Mouse (Mus musculus) ovary, postnatal 10 days (tissue): Measurements from ENCODE around the gene Gkap1.

Experiments used
- DNase-seq: peaks from one replicate; pipeline ENCODE4 v3.0.0; 2022; ENCODE audit warnings: low spot score

The Gkap1 gene

GRCm38 (mm10) chr13:58197981-58198640 is 77.4 kb downstream of the Gkap1 start:
- DNase-seq = no peak

- peak; percentile 10 for DNase-seq
Observed at GRCm38 (mm10) chr13:58197211-58197610, 78.3 kb downstream of the Gkap1 start.

- no peak for DNase-seq
Observed at GRCm38 (mm10) chr13:58194908-58195307, 80.6 kb downstream of the Gkap1 start.

DNA sequence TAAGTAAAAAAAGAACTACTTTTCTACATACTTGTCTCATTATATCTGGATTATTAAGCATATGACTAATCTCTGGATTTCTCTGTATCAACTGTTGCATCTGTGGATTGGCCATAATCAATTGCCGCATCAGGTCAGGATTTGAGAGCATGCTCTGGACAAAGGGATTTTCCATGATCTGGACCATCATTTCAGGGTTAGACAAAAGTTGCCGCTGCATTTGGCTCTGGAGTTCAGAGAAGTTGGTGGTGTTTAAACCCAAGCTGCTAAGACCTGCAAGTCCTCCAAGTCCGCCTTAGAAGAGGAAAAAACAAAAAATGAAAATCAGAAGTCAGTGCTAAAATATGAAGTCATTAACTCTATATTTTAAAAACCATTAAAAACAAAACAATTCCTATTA is 82.3 kb downstream of the Gkap1 start:
- DNase-seq = no peak

GRCm38 (mm10) chr13:58192146-58192545 is 83.4 kb downstream of the Gkap1 start:
- no peak for DNase-seq

DNA sequence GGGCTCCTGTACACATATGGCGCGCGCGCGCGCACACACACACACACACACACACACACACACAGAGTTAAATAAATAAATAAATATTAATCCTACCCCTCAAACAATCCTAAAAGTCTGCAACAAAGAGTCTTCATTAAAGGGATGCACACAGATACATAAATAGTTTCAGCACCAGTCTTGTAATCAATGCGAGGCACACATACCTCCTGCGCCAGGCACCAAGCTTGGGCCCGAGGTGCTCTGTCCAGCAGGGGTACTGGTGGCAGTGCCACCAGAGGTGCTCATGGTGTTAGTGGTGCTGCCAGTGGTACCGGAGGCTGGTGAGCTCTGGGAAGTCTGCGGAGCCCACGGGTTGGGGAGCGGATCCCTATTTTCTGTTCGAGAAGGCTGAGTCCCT is 84.0 kb downstream of the Gkap1 start:
- no peak for DNase-seq

DNA sequence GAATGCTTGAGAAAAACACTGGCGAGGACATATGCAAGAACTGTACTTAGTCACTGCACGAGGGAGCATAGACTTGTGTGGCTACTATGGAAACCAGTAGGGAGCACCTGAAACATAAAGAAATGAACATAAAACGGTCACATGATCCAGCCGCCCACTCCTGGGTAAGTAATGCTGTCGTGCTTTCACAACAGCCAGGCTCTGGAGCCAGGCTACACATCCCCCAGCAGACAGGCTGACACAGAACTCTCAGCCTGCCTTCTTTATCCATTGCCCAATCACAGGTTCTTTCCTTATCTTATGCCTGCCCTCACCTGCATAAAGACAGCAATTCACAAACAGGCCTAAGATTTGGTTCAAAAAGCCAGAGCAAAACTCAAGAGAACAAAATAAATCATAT is 86.0 kb downstream of the Gkap1 start:
- no peak for DNase-seq

GRCm38 (mm10) chr13:58188412-58188811 is 87.1 kb downstream of the Gkap1 start:
- peak; percentile 71 for DNase-seq

- DNase-seq = no peak
Observed at GRCm38 (mm10) chr13:58187751-58188150, 87.7 kb downstream of the Gkap1 start.

DNA sequence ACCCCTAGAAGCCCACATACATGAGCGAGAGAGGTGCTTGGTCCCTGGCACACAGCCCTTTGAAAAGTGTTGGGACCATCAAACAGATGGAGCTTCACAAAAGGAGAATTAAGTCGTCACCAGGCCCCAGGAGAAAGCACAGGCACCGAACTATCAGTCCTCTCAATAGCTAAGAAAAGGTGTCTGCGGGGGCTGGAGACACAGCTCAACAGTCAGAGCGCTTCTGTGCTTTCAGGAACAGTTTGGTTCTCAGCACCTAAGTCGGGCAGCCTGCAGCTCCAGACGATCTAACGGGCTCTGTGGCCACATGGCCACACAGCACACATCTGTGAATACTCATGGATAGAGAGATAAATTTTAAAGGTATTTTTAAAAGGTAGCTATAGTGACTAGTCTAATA is 89.2 kb downstream of the Gkap1 start:
- DNase-seq = no peak

GRCm38 (mm10) chr13:58184111-58184510 is 91.4 kb downstream of the Gkap1 start:
- no peak for DNase-seq
